Mouse (Mus musculus) ES-Bruce4 (cell line): ENCODE results near the gene Nsd1. TPM values are rescaled to one million over a fixed set of nuclear protein-coding genes. Genes with fewer than 3 reads are reported as not detected.
"Not testable (repeated sequence)": the region's sequence is repeated elsewhere in the genome, so short reads cannot be mapped to it uniquely, and the experiment has no call there.

Source experiments
- H3K27ac ChIP-seq: 2 replicates; pipeline ENCODE4 v1.5.1; 2012; ENCODE audit warnings: low read length, inconsistent platforms; ENCODE audit not compliant: insufficient read depth
- H3K27me3 ChIP-seq: 2 replicates; pipeline ENCODE4 v1.6.1; 2012; ENCODE audit warnings: mild to moderate bottlenecking, low read length, inconsistent platforms; ENCODE audit not compliant: control insufficient read depth, poor library complexity, insufficient read depth, severe bottlenecking
- H3K36me3 ChIP-seq: 2 replicates; pipeline ENCODE4 v1.6.1; 2012; ENCODE audit warnings: inconsistent platforms, mild to moderate bottlenecking, low read length, moderate library complexity; ENCODE audit not compliant: control insufficient read depth, poor library complexity, insufficient read depth, severe bottlenecking
- H3K4me1 ChIP-seq: one replicate; pipeline ENCODE4 v1.8.1; 2011; ENCODE audit warnings: low read length; ENCODE audit not compliant: control insufficient read depth, insufficient read depth
- H3K4me3 ChIP-seq: 2 replicates; pipeline ENCODE4 v1.5.1; 2011; ENCODE audit warnings: low read depth, mild to moderate bottlenecking, low read length
- H3K9ac ChIP-seq: 2 replicates; pipeline ENCODE4 v1.6.1; 2012; ENCODE audit warnings: low read depth, mild to moderate bottlenecking, inconsistent platforms; ENCODE audit not compliant: poor library complexity, severe bottlenecking
- H3K9me3 ChIP-seq: replicated peaks from 2 replicates; pipeline ENCODE4 v1.6.1; 2012; ENCODE audit warnings: mild to moderate bottlenecking, low read length, inconsistent platforms; ENCODE audit not compliant: control insufficient read depth, poor library complexity, insufficient read depth, severe bottlenecking
- CTCF ChIP-seq: IDR thresholded peaks from one replicate; pipeline ENCODE4 v1.8.1; 2011; ENCODE audit warnings: low read depth, low read length
- EP300 ChIP-seq: IDR thresholded peaks from 2 replicates; pipeline ENCODE4 v1.6.1; 2011; ENCODE audit warnings: low read depth, low read length; ENCODE audit not compliant: insufficient read depth
- POLR2A ChIP-seq: IDR thresholded peaks from one replicate; pipeline ENCODE4 v1.8.1; 2011; ENCODE audit warnings: low read length; ENCODE audit not compliant: insufficient read depth
- polyA plus RNA-seq: library from polyadenylated mRNA; stranded (reverse); fragments of >200 nt; gene quantifications from 2 replicates; pipeline ENCODE4 v1.2.4, GENCODE M21; 2011; ENCODE audit warnings: low read depth; ENCODE audit not compliant: missing spikeins, insufficient read depth, insufficient read length

The Nsd1 gene
- polyA plus RNA-seq, 1 experiment, result 162 TPM

GRCm38 (mm10) chr13:55189531-55190107, 20.0 kb upstream of the Nsd1 start:
- H3K4me3 ChIP-seq, result peak overlapping the region; percentile 67
- peaks cover 2% of the 10 kb centered on the region for H3K4me1 ChIP-seq

GRCm38 (mm10) chr13:55190121-55190868, 19.3 kb upstream of the Nsd1 start:
- H3K36me3 ChIP-seq, result no peaks in the 10 kb centered on the region

More at GRCm38 (mm10) chr13:55189531-55190107, 20.0 kb upstream of the Nsd1 start:
- Histone ChIP-seq H3K36me3 (no peaks in the 10 kb centered on the region), H3K27me3 (no peaks in the 10 kb centered on the region), H3K27ac (peak overlapping the region; percentile 100), H3K9me3 (no peaks in the 10 kb centered on the region), H3K9ac (peak overlapping the region; percentile 88)
- TF ChIP-seq POLR2A (peak; percentile 13), CTCF (no peak)

GRCm38 (mm10) chr13:55191535-55191934, 18.0 kb upstream of the Nsd1 start:
- H3K9ac ChIP-seq, result peak overlapping the region; percentile 85
- H3K27me3 ChIP-seq, result no peaks in the 10 kb centered on the region
- peak overlapping the region; percentile 89 for H3K4me3 ChIP-seq
- H3K4me1 ChIP-seq, result peaks cover 2% of the 10 kb centered on the region
- H3K36me3 ChIP-seq, result no peaks in the 10 kb centered on the region
- peak overlapping the region; percentile 82 for H3K27ac ChIP-seq
- H3K9me3 ChIP-seq, result no peaks in the 10 kb centered on the region
- no peak for TF ChIP-seq CTCF
- no peak for TF ChIP-seq POLR2A
- TF ChIP-seq EP300, result no peak

More at GRCm38 (mm10) chr13:55190121-55190868, 19.3 kb upstream of the Nsd1 start:
- H3K4me3 ChIP-seq, result peak overlapping the region; percentile 89
- peak; percentile 94 for TF ChIP-seq EP300
- peak; percentile 81 for TF ChIP-seq POLR2A
- TF ChIP-seq CTCF, result no peak
- H3K4me1 ChIP-seq, result peaks cover 2% of the 10 kb centered on the region
- H3K27me3 ChIP-seq, result no peaks in the 10 kb centered on the region
- H3K27ac ChIP-seq, result peak overlapping the region; percentile 100
- H3K9ac ChIP-seq, result peak overlapping the region; percentile 88
- H3K9me3 ChIP-seq, result no peaks in the 10 kb centered on the region

- not testable (repeated sequence) for H3K27me3 ChIP-seq, H3K9me3 ChIP-seq, H3K4me3 ChIP-seq, H3K36me3 ChIP-seq, H3K9ac ChIP-seq
- Histone ChIP-seq H3K4me1 (peaks cover 17% of the 10 kb centered on the region), H3K27ac (peak overlapping the region; percentile 96)
Measured at GRCm38 (mm10) chr13:55202758-55203157, 6.8 kb upstream of the Nsd1 start.

- H3K27ac ChIP-seq, result peak overlapping the region; percentile 75
- no peak overlapping the region for H3K4me3 ChIP-seq
- H3K9ac ChIP-seq, result peak overlapping the region; percentile 38
Measured at GRCm38 (mm10) chr13:55203740-55204139, 5.8 kb upstream of the Nsd1 start.

More at GRCm38 (mm10) chr13:55203740-55204139, 5.8 kb upstream of the Nsd1 start:
- H3K4me1 ChIP-seq, result peaks cover 15% of the 10 kb centered on the region
- TF ChIP-seq POLR2A (no peak), CTCF (no peak), EP300 (no peak)
- no peaks in the 10 kb centered on the region for H3K27me3 ChIP-seq
- H3K36me3 ChIP-seq, result no peaks in the 10 kb centered on the region
- H3K9me3 ChIP-seq, result no peaks in the 10 kb centered on the region
